Mouse (Mus musculus): ENCODE measurements around the gene Sppl2c.

- TF ChIP-seq CTCF (IDR thresholded peaks at IDR 0.05; ENCODE audit: low read depth) (no peak), EP300 (IDR thresholded peaks at IDR 0.05; ENCODE audit: low read depth) (no peak)
Observed at GRCm38 (mm10) chr11:104154820-104155635, 31.1 kb upstream of the Sppl2c start.

All from liver, embryonic 14.5 days (tissue).